Mouse (Mus musculus) thymus, adult 2 months (tissue): Measurements from ENCODE around the gene Cdk11b.

Experiments
- CTCF ChIP-seq: fragments of 200-500 bp; IDR thresholded peaks from 2 replicates; pipeline ENCODE4 v1.5.1; 2012; ENCODE audit warnings: mild to moderate bottlenecking, control low read depth, low read length, moderate library complexity, borderline replicate concordance; ENCODE audit not compliant: control insufficient read depth, poor library complexity, insufficient read depth; ENCODE audit errors: extremely low read depth
- POLR2A ChIP-seq: fragments of 200-500 bp; IDR thresholded peaks from 2 replicates; pipeline ENCODE4 v1.6.1; 2012; ENCODE audit warnings: mild to moderate bottlenecking, low read length, control low read depth, moderate library complexity; ENCODE audit not compliant: control insufficient read depth, poor library complexity, insufficient read depth; ENCODE audit errors: extremely low read depth

- TF ChIP-seq CTCF: no peak
- no peak for TF ChIP-seq POLR2A
Observed at GRCm38 (mm10) chr4:155651553-155652269, 27.1 kb downstream of the Cdk11b start.
